Comparison of ENCODE assay signal across 19 mouse cellular contexts in the genomic region with DNA sequence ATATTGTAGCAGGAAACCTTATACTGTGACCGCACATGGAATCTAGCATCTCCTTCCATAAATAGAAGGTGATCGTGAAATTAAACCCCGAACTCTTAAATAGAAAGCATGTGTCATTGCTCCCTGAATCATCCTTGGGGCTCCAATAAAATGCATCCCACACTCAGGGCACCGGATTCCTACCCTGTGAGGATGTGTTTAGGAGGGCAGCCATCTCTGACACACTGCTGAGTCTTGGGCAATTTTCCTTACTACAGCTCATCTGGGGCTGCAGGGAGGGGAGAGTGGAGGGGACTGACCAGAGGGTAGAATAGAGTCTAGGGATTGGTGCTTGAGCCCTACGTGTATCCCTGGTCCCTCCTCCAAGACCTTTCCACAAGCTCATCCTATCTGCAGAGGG. TPM values are rescaled to one million over a fixed set of nuclear protein-coding genes. Genes with fewer than 3 reads are reported as not detected.
"Had no signal": no experiment of that assay in that cellular context is flagged by ENCODE, and none has a peak within 500 bp of the region (broad histone marks: within the 10 kb centered on the region; RNA-seq: fewer than 3 reads in every experiment).

No protein-coding gene starts in this region.

- H3K27ac ChIP-seq: kidney, postnatal 0 days; liver, embryonic 13.5 days; lung, embryonic 15.5 days; macrophage; midbrain, embryonic 15.5 days; stomach, postnatal 0 days had no signal

- H3K4me3 ChIP-seq: liver, embryonic 13.5 days; lung, embryonic 15.5 days; megakaryocyte, embryonic 14.5 days; midbrain, embryonic 15.5 days had no signal

- H3K9ac ChIP-seq: liver, embryonic 13.5 days; liver, postnatal 0 days; lung, embryonic 15.5 days; midbrain, embryonic 15.5 days had no signal

- H3K36me3 ChIP-seq: liver, embryonic 13.5 days; lung, embryonic 15.5 days; midbrain, embryonic 15.5 days had no signal

- H3K27me3 ChIP-seq: liver, embryonic 13.5 days; lung, embryonic 15.5 days; midbrain, embryonic 15.5 days had no signal

- DNase-seq: kidney, postnatal 36 days; layer of hippocampus, adult 9-11 months; layer of hippocampus, postnatal 36 days; left cerebral cortex, postnatal 4 days; liver; liver, embryonic 13.5 days; liver, postnatal 0 days; lung, postnatal 14 days; right cerebral cortex, adult 18-20 months; right cerebral cortex, postnatal 25 days; thymus, postnatal 4 days had no signal

- ATAC-seq: liver, postnatal 0 days; midbrain, embryonic 15.5 days had no signal

- H3K4me2 ChIP-seq: liver, embryonic 13.5 days; lung, embryonic 15.5 days; midbrain, embryonic 11.5 days; midbrain, embryonic 15.5 days had no signal

- H3K9me3 ChIP-seq: liver, embryonic 13.5 days; lung, embryonic 15.5 days; midbrain, embryonic 15.5 days had no signal

- H3K4me1 ChIP-seq: liver, embryonic 13.5 days; lung, embryonic 15.5 days; midbrain, embryonic 15.5 days had no signal

RNA-seq across cellular contexts. Expression of gene Stc2, which starts 12.3 kb away (rescaled TPM):
- total RNA-seq: monocyte, adult 5-6 weeks had no signal
- polyA plus RNA-seq: macrophage had no signal
